Mouse (Mus musculus) myocyte (in vitro differentiated cells): ENCODE results near the gene Vmn1r85.
"Not testable (repeated sequence)": the region's sequence is repeated elsewhere in the genome, so short reads cannot be mapped to it uniquely, and the experiment has no call there.

Experiments
- CEBPB ChIP-seq: IDR thresholded peaks from 2 replicates; pipeline ENCODE4 v1.6.1; 2011; ENCODE audit warnings: mild to moderate bottlenecking, moderate library complexity; ENCODE audit not compliant: poor library complexity, insufficient read depth, severe bottlenecking
- E2F4 ChIP-seq: IDR thresholded peaks from one replicate; pipeline ENCODE4 v1.6.1; 2011; ENCODE audit warnings: mild to moderate bottlenecking, control low read depth, moderate library complexity; ENCODE audit not compliant: insufficient read depth
- MAX ChIP-seq: IDR thresholded peaks from one replicate; pipeline ENCODE4 v1.6.1; 2011; ENCODE audit warnings: low read depth, mild to moderate bottlenecking, control low read depth
- MYOD1 ChIP-seq, 3 experiments: IDR thresholded peaks; one replicate each; pipeline ENCODE4 v1.6.1; 2011; ENCODE audit warnings: control low read depth in 2 of 3, low read depth in 2 of 3, mild to moderate bottlenecking in 2 of 3, moderate library complexity in 1 of 3; ENCODE audit not compliant: insufficient read length in 2 of 3, control insufficient read depth in 1 of 3
- MYOG ChIP-seq, 3 experiments: IDR thresholded peaks; one replicate each; pipeline ENCODE4 v1.6.1; 2011; ENCODE audit warnings: control low read depth in 2 of 3, low read depth in 2 of 3, mild to moderate bottlenecking in 2 of 3; ENCODE audit not compliant: insufficient read length in 2 of 3, control insufficient read depth in 1 of 3, insufficient read depth in 1 of 3
- POLR2A ChIP-seq: IDR thresholded peaks from one replicate; pipeline ENCODE4 v1.6.1; 2011; ENCODE audit warnings: low read depth, mild to moderate bottlenecking, control low read depth, moderate library complexity; ENCODE audit not compliant: insufficient read length
- POLR2AphosphoS2 ChIP-seq: IDR thresholded peaks from one replicate; pipeline ENCODE4 v1.6.1; 2011; ENCODE audit warnings: low read depth, control low read depth; ENCODE audit not compliant: insufficient read length
- REST ChIP-seq: IDR thresholded peaks from one replicate; pipeline ENCODE4 v1.6.1; 2011; ENCODE audit warnings: mild to moderate bottlenecking, control low read depth, moderate library complexity; ENCODE audit not compliant: insufficient read depth, insufficient read length
- SRF ChIP-seq: IDR thresholded peaks from one replicate; pipeline ENCODE4 v1.6.1; 2011; ENCODE audit warnings: low read depth; ENCODE audit not compliant: control insufficient read depth, insufficient read length
- TCF12 ChIP-seq: IDR thresholded peaks from one replicate; pipeline ENCODE4 v1.6.1; 2011; ENCODE audit warnings: mild to moderate bottlenecking, control low read depth; ENCODE audit not compliant: poor library complexity, insufficient read depth, severe bottlenecking
- TCF3 ChIP-seq: IDR thresholded peaks from one replicate; pipeline ENCODE4 v1.6.1; 2011; ENCODE audit warnings: low read depth, control low read depth; ENCODE audit not compliant: insufficient read length
- USF1 ChIP-seq: IDR thresholded peaks from one replicate; pipeline ENCODE4 v1.6.1; 2011; ENCODE audit warnings: low read depth, mild to moderate bottlenecking, control low read depth, moderate library complexity

GRCm38 (mm10) chr7:13123554-13124153, 28.7 kb upstream of the Vmn1r85 start:
- TF ChIP-seq CEBPB; USF1; POLR2A; MYOG (IDR thresholded peaks at IDR 0.05; ENCODE audit: control insufficient read depth in 1 of 3, insufficient read depth in 1 of 3, insufficient read length in 2 of 3, low read depth in 2 of 3); TCF3; TCF12; E2F4; POLR2AphosphoS2; MAX; MYOD1 (IDR thresholded peaks at IDR 0.05; ENCODE audit: control insufficient read depth in 1 of 3, insufficient read length in 2 of 3, low read depth in 2 of 3); SRF; REST: not testable (repeated sequence)
